Mouse (Mus musculus): ENCODE results near the gene Prrc2b.
A peak's percentile ranks its signal among the peaks of the same experiment; 100 is the strongest.

GRCm38 (mm10) chr2:32160967-32161366 lies 10.1 kb downstream of the Prrc2b start:
- peak; percentile 37; the same call in 1 of the 2 replicates for TF ChIP-seq GATA1 (IDR thresholded peaks at IDR 0.05; ENCODE audit: low read length)
- TF ChIP-seq TAL1 (IDR thresholded peaks at IDR 0.05; ENCODE audit: low read length) = no peak
